Mouse (Mus musculus) lung, embryonic 14.5 days (tissue): Measurements from ENCODE around the gene Atp12a. TPM values are rescaled to one million over a fixed set of nuclear protein-coding genes. Genes with fewer than 3 reads are reported as not detected.
A peak's percentile ranks its signal among the peaks of the same experiment; 100 is the strongest.

Source experiments
- ATAC-seq: fragments of 200-750 bp; cut with Nextera tagmentation; 2 replicates; pipeline ENCODE4 v1.8.0; 2017; ENCODE audit warnings: mild to moderate bottlenecking, moderate TSS enrichment, moderate library complexity; ENCODE audit not compliant: insufficient read depth
- DNase-seq: peaks from one replicate; pipeline ENCODE4 v3.0.0-alpha.2; 2015
- H3K27ac ChIP-seq: fragments of 300-500 bp; sonication (generic); 2 replicates; pipeline ENCODE4 v1.5.1; 2014; ENCODE audit warnings: low read depth, mild to moderate bottlenecking, moderate library complexity
- H3K27me3 ChIP-seq: fragments of 300-500 bp; sonication (generic); 2 replicates; pipeline ENCODE4 v1.6.1; 2014; ENCODE audit warnings: low read length, control low read depth; ENCODE audit not compliant: insufficient read depth
- H3K36me3 ChIP-seq: fragments of 300-500 bp; sonication (generic); 2 replicates; pipeline ENCODE4 v1.6.1; 2014; ENCODE audit warnings: control low read depth; ENCODE audit not compliant: insufficient read depth
- H3K4me1 ChIP-seq: fragments of 300-500 bp; sonication (generic); 2 replicates; pipeline ENCODE4 v1.6.1; 2014; ENCODE audit warnings: antibody characterized with exemption, control low read depth; ENCODE audit not compliant: insufficient read depth
- H3K4me2 ChIP-seq: fragments of 300-500 bp; sonication (generic); 2 replicates; pipeline ENCODE4 v1.6.1; 2014; ENCODE audit warnings: mild to moderate bottlenecking
- H3K4me3 ChIP-seq: fragments of 300-500 bp; sonication (generic); 2 replicates; pipeline ENCODE4 v1.5.1; 2014; ENCODE audit warnings: low read depth, low read length
- H3K9ac ChIP-seq: fragments of 300-500 bp; sonication (generic); 2 replicates; pipeline ENCODE4 v1.6.1; 2014
- H3K9me3 ChIP-seq: fragments of 300-500 bp; sonication (generic); 2 replicates; pipeline ENCODE4 v1.6.1; 2016; ENCODE audit warnings: low read depth, low read length, control low read depth
- CTCF ChIP-seq: IDR thresholded peaks from 2 replicates; pipeline ENCODE4 v1.5.1; 2016; ENCODE audit warnings: antibody characterized with exemption, low read depth
- WGBS: fragments of 180-500 bp; shearing (Covaris S2); extraction: QIAGEN DNeasy Blood & Tissue Kit; methylation state at CpG from one replicate; pipeline ENCODE4 v1.1.7; 2014; 5-methylcytosine and 5-hydroxymethylcytosine counted together
- polyA plus RNA-seq: library from polyadenylated mRNA; unstranded; fragments of >200 nt; fragmentation: Nextera tagmentation; extraction: Ambion mirVana; gene quantifications from 2 replicates; pipeline ENCODE4 v1.2.1, GENCODE M21; 2014

Atp12a gene
- polyA plus RNA-seq, 1 experiment from 2014 or later: 1.6 TPM

- no peak for TF ChIP-seq CTCF
- H3K9ac ChIP-seq: no peak overlapping the region
- 40% methylated on average over 3 of the region's 3 CpGs for WGBS
- H3K9me3 ChIP-seq: no peaks in the 10 kb centered on the region
- no peak for ATAC-seq
- H3K36me3 ChIP-seq: no peaks in the 10 kb centered on the region
- H3K4me3 ChIP-seq: no peak overlapping the region
- H3K4me2 ChIP-seq: peak overlapping the region; percentile 14; the same call in 1 of the 2 replicates
- DNase-seq: peak; percentile 78
- no peak overlapping the region; the same call in 1 of the 2 replicates for H3K27ac ChIP-seq
- no peaks in the 10 kb centered on the region for H3K27me3 ChIP-seq
- H3K4me1 ChIP-seq: peaks cover 5% of the 10 kb centered on the region; the same call in 1 of the 2 replicates
Observed at GRCm38 (mm10) chr14:56354803-56355202, 10.1 kb upstream of the Atp12a start.

DNA sequence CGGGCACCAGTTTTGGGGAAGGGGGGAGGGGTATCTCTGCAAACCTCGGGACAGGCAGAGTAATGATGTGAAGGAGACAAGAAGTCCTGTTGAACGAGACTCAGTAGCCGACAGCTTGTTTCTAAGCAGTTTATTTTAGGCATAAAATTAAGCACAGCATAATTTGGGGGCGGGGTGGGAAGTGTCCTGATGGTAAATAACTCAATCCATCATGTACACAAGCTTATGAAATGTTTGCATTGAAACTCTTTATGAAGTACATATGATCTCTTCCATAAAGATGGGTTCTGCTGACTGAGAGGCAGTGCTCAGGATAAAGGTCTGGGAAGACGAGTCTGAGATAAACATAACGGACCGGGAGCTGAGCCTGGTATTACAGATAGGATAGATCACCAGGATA is 9.5 kb upstream of the Atp12a start:
- Histone ChIP-seq H3K4me3 (no peak overlapping the region), H3K4me1 (peaks cover 5% of the 10 kb centered on the region; the same call in 1 of the 2 replicates), H3K4me2 (peak overlapping the region; percentile 14; the same call in 1 of the 2 replicates), H3K9me3 (no peaks in the 10 kb centered on the region), H3K36me3 (no peaks in the 10 kb centered on the region), H3K27me3 (no peaks in the 10 kb centered on the region), H3K9ac (no peak overlapping the region), H3K27ac (no peak overlapping the region)
- TF ChIP-seq CTCF: no peak
- 27% methylated on average over 8 of the region's 8 CpGs for WGBS
- ATAC-seq: peak; percentile 64
- DNase-seq: peak; percentile 73

GRCm38 (mm10) chr14:56356196-56356595 is 8.7 kb upstream of the Atp12a start:
- ATAC-seq (no peak), DNase-seq (no peak)
- no peak overlapping the region for H3K27ac ChIP-seq
- H3K27me3 ChIP-seq: no peaks in the 10 kb centered on the region
- H3K36me3 ChIP-seq: no peaks in the 10 kb centered on the region
- no peak overlapping the region for H3K4me2 ChIP-seq
- H3K9ac ChIP-seq: no peak overlapping the region
- WGBS: 85% methylated on average over 6 of the region's 6 CpGs
- TF ChIP-seq CTCF: no peak
- no peak overlapping the region for H3K4me3 ChIP-seq
- H3K9me3 ChIP-seq: no peaks in the 10 kb centered on the region
- H3K4me1 ChIP-seq: peaks cover 5% of the 10 kb centered on the region; the same call in 1 of the 2 replicates

DNA sequence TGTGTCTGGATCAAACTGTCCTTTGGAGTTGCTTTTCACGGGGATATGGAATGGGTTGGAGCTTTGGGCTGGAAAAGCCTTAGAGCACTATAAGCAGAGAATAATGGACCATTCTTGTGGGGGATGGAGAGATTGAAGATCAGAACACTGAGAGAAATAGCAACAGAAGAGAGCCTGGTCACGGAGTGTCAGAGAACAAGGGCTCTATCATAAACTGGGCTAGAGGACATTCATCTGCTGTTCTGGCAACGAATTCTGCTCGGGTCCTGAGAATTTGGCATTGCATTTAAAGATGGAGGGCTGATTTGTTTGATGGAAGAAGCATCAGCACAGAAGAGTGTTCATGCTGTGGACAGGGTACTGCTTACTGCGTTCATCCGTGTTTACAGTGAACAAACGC is 6.4 kb upstream of the Atp12a start:
- Histone ChIP-seq H3K9me3 (no peaks in the 10 kb centered on the region), H3K27ac (0 out of 2 replicates have a peak overlapping the region, but pooled peaks have one; percentile 5), H3K36me3 (no peaks in the 10 kb centered on the region), H3K27me3 (peaks cover under 1% of the 10 kb centered on the region; the same call in 1 of the 2 replicates), H3K4me2 (no peak overlapping the region), H3K4me1 (peaks cover 5% of the 10 kb centered on the region; the same call in 1 of the 2 replicates), H3K9ac (no peak overlapping the region), H3K4me3 (no peak overlapping the region)
- DNase-seq: peak; percentile 78
- peak; percentile 57 for ATAC-seq
- TF ChIP-seq CTCF: no peak
- WGBS: 57% methylated on average over 7 of the region's 7 CpGs

- Histone ChIP-seq H3K36me3 (no peaks in the 10 kb centered on the region), H3K27ac (no peak overlapping the region), H3K4me1 (peaks cover 5% of the 10 kb centered on the region; the same call in 1 of the 2 replicates), H3K9ac (no peak overlapping the region), H3K9me3 (no peaks in the 10 kb centered on the region), H3K4me2 (no peak overlapping the region), H3K27me3 (peaks cover 8% of the 10 kb centered on the region; the same call in 1 of the 2 replicates), H3K4me3 (no peak overlapping the region)
- ATAC-seq: no peak
- TF ChIP-seq CTCF: no peak
- DNase-seq: peak; percentile 37
- 61% methylated on average over 6 of the region's 6 CpGs for WGBS
Observed at GRCm38 (mm10) chr14:56359131-56359530, 5.7 kb upstream of the Atp12a start.

- no peaks in the 10 kb centered on the region for H3K9me3 ChIP-seq
- no peaks in the 10 kb centered on the region for H3K36me3 ChIP-seq
- no peak for TF ChIP-seq CTCF
- peaks cover 24% of the 10 kb centered on the region for H3K27me3 ChIP-seq
- peak overlapping the region; percentile 43 for H3K4me3 ChIP-seq
- DNase-seq (peak; percentile 58), ATAC-seq (0 out of 2 replicates have a peak, but pooled peaks have one; percentile 9)
- no peak overlapping the region for H3K27ac ChIP-seq
- H3K4me1 ChIP-seq: 0 out of 2 replicates have a peak, but pooled peaks cover 18% of the 10 kb centered on the region
- peak overlapping the region; percentile 34 for H3K9ac ChIP-seq
- WGBS: 20% methylated on average over 8 of the region's 8 CpGs
- peak overlapping the region; percentile 87 for H3K4me2 ChIP-seq
Observed at GRCm38 (mm10) chr14:56365292-56365691, 424 bp downstream of the Atp12a start.

DNA sequence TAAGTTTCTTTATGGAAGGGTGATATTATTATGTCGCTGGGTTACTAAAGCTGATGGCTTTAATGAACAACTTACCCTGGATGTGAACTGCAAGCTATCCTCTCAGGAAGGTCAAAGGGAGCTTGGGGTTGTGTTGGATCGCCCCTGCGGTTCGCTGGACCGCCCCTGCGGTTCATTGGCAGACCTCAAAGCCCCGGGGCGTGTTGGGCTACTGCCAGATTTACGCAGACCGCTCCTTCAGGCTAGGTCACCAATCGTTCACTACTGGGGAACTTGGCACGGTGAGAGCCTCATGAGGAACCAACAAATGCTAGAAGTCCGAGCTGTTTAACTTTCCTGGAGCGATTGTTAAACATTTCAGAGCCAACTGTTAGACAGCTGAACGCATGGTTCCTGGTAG is 1.8 kb downstream of the Atp12a start:
- Histone ChIP-seq H3K27ac (no peak overlapping the region), H3K9me3 (no peaks in the 10 kb centered on the region)

More for the DNA sequence above, 1.8 kb downstream of the Atp12a start:
- 10% methylated on average over 15 of the region's 15 CpGs for WGBS
- Histone ChIP-seq H3K9ac (no peak overlapping the region), H3K4me1 (0 out of 2 replicates have a peak, but pooled peaks cover 18% of the 10 kb centered on the region), H3K36me3 (no peaks in the 10 kb centered on the region), H3K4me2 (peak overlapping the region; percentile 36; the same call in 1 of the 2 replicates), H3K27me3 (peaks cover 24% of the 10 kb centered on the region), H3K4me3 (no peak overlapping the region)
- peak; percentile 77 for ATAC-seq
- TF ChIP-seq CTCF: no peak
- DNase-seq: peak; percentile 89
